Mouse (Mus musculus) lung, embryonic 15.5 days (tissue): ENCODE measurements at regions not wholly inside any gene's neighbourhood (a gene's known extent, or its start where the extent isn't known, plus 50 kb on each side); places are given as distances from the start of the nearest gene placed in this dataset.

Experiments
- ATAC-seq: fragments of 200-750 bp; cut with Nextera tagmentation; 2 replicates; pipeline ENCODE4 v1.8.0; 2017; ENCODE audit warnings: moderate number of reproducible peaks, borderline replicate concordance; ENCODE audit not compliant: low FRiP score, low TSS enrichment; ENCODE audit errors: extremely low read depth
- H3K27ac ChIP-seq: fragments of 300-500 bp; sonication (generic); 2 replicates; pipeline ENCODE4 v1.5.1; 2015; ENCODE audit warnings: moderate library complexity, mild to moderate bottlenecking, inconsistent platforms
- H3K27me3 ChIP-seq: fragments of 300-500 bp; sonication (generic); 2 replicates; pipeline ENCODE4 v1.6.1; 2015; ENCODE audit warnings: inconsistent platforms
- H3K36me3 ChIP-seq: fragments of 300-500 bp; sonication (generic); 2 replicates; pipeline ENCODE4 v1.6.1; 2015; ENCODE audit warnings: inconsistent platforms
- H3K4me1 ChIP-seq: fragments of 300-500 bp; sonication (generic); 2 replicates; pipeline ENCODE4 v1.6.1; 2015; ENCODE audit warnings: inconsistent platforms
- H3K4me2 ChIP-seq: fragments of 300-500 bp; sonication (generic); 2 replicates; pipeline ENCODE4 v1.6.1; 2015; ENCODE audit warnings: inconsistent platforms, mild to moderate bottlenecking, moderate library complexity
- H3K4me3 ChIP-seq: fragments of 300-500 bp; sonication (generic); 2 replicates; pipeline ENCODE4 v1.5.1; 2015; ENCODE audit warnings: mild to moderate bottlenecking, inconsistent platforms
- H3K9ac ChIP-seq: fragments of 300-500 bp; sonication (generic); 2 replicates; pipeline ENCODE4 v1.6.1; 2015; ENCODE audit warnings: inconsistent platforms
- H3K9me3 ChIP-seq: fragments of 300-500 bp; sonication (generic); 2 replicates; pipeline ENCODE4 v1.6.1; 2016; ENCODE audit warnings: inconsistent platforms
- WGBS: fragments of 180-500 bp; shearing (Covaris S2); methylation state at CpG from one replicate; pipeline ENCODE4 v1.1.7; 2015; 5-methylcytosine and 5-hydroxymethylcytosine counted together

GRCm38 (mm10) chr10:120571340-120571739 is 95.1 kb upstream of the Hmga2 start:
- H3K27me3 ChIP-seq = no peaks in the 10 kb centered on the region
- no peaks in the 10 kb centered on the region for H3K9me3 ChIP-seq
- H3K4me1 ChIP-seq = 0 out of 2 replicates have a peak, but pooled peaks cover 3% of the 10 kb centered on the region
- no peak overlapping the region for H3K9ac ChIP-seq
- H3K36me3 ChIP-seq = no peaks in the 10 kb centered on the region
- ATAC-seq = no peak
- WGBS = 6% methylated on average over 6 of the region's 6 CpGs
- H3K4me3 ChIP-seq = no peak overlapping the region
- H3K4me2 ChIP-seq = no peak overlapping the region
- H3K27ac ChIP-seq = no peak overlapping the region

DNA sequence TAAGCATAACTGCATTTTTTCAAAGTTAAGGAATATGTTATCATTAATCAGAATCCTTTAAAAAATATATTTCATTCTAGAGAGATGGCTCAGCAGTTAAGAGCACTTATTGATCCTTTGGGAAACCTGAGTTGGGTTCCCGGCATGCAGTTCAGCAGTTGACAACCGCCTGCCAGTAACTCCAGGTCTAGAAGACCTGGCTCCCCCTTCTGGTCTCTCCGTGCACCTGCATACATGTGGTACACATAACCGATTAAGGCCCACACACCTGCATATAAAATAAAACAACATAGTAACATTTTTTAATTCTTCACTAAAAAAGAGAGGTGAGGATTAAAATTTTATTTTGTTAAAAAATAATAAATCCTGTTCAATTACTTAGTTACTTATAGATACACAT is 89.7 kb upstream of the Hmga2 start:
- Histone ChIP-seq H3K9me3 (no peaks in the 10 kb centered on the region), H3K36me3 (no peaks in the 10 kb centered on the region), H3K4me2 (no peak overlapping the region), H3K4me3 (no peak overlapping the region), H3K27ac (no peak overlapping the region), H3K27me3 (peaks cover 6% of the 10 kb centered on the region; the same call in 1 of the 2 replicates), H3K4me1 (peaks cover 11% of the 10 kb centered on the region), H3K9ac (no peak overlapping the region)
- no peak for ATAC-seq
- WGBS = 92% methylated on average over 4 of the region's 4 CpGs

DNA sequence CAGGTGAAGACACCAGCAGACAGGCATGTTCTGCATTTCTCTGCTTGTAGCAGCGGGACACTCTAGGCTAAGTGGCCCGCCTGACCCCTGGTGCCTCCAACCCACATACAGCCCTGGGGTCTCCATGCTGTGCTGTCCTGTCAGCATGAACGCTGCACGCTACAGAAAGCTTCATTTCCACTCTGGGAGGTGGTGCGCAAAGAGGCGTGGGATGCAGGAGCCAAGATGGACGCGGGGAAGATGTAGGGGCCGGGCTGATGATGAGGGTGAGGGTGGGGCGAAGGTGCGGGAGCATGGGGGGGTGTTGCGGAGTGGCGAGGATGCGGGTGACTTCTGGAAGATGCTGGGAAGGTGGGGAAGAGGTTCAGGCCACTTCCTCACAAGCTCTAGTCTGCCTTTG is 88.6 kb upstream of the Hmga2 start:
- Histone ChIP-seq H3K36me3 (no peaks in the 10 kb centered on the region), H3K9ac (no peak overlapping the region), H3K9me3 (no peaks in the 10 kb centered on the region), H3K4me3 (no peak overlapping the region), H3K4me1 (peaks cover 11% of the 10 kb centered on the region), H3K27me3 (peaks cover 6% of the 10 kb centered on the region; the same call in 1 of the 2 replicates), H3K27ac (no peak overlapping the region), H3K4me2 (no peak overlapping the region; the same call in 1 of the 2 replicates)
- ATAC-seq = no peak
- WGBS = 32% methylated on average over 14 of the region's 14 CpGs

DNA sequence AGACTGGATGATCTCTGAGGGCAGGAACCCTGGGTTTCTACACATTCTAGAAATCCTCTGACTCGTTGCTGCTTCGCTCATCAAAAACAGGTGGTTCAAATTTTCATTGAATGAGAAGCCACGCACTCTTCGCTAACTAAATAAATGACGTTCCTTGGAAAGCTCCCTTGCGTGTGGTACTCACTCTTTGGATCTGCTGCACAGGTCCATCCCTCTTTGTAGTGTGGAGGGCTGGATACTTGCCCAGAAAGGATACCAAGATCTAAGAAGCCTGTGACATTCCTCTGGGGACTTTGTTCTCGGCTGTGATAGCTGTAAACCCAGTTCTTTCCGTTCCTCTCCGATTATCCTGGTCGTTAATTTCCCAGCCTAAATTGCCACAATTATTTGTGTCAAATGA is 87.7 kb upstream of the Hmga2 start:
- WGBS = 15% methylated on average over 10 of the region's 10 CpGs
- Histone ChIP-seq H3K4me3 (no peak overlapping the region), H3K4me1 (peaks cover 11% of the 10 kb centered on the region), H3K9me3 (no peaks in the 10 kb centered on the region), H3K9ac (no peak overlapping the region), H3K4me2 (no peak overlapping the region), H3K36me3 (no peaks in the 10 kb centered on the region), H3K27ac (no peak overlapping the region), H3K27me3 (peaks cover 6% of the 10 kb centered on the region; the same call in 1 of the 2 replicates)
- ATAC-seq = no peak

GRCm38 (mm10) chr10:120561821-120562220 is 85.6 kb upstream of the Hmga2 start:
- Histone ChIP-seq H3K27ac (no peak overlapping the region), H3K36me3 (no peaks in the 10 kb centered on the region), H3K9ac (no peak overlapping the region), H3K27me3 (peaks cover 6% of the 10 kb centered on the region; the same call in 1 of the 2 replicates), H3K9me3 (no peaks in the 10 kb centered on the region), H3K4me3 (no peak overlapping the region), H3K4me2 (no peak overlapping the region), H3K4me1 (peaks cover 11% of the 10 kb centered on the region)
- ATAC-seq = no peak
- WGBS = 90% methylated on average over 5 of the region's 5 CpGs

DNA sequence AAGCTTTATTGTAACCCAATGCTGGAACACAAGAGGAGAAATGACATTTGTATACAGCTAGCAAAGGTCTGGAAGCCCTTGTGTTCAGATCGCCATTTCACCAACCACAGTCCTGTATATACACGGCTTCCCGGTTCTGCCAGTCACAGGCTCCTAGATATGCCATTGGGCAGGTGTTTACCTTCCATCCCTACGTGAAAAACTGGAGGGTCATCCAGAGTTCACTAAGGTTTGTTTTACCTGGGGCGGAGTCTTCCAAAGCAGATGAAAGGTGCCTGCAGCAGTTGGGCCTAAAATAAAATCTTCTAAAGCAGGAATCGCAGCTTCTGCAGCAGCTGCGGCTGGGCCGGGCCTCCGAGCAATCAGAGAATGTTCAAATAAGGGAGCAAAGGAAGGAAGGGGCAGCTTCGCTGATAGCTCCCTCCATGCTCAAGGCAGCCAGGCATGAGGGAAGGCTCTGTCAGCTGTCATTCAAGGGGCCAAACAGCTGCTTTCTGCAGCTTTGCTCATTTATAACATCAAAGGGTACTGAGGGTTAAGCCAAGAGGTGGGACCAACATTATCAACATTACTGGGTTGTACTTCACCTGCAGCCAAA is 81.7 kb upstream of the Hmga2 start:
- ATAC-seq = peak; percentile 69; the same call in 1 of the 2 replicates
- Histone ChIP-seq H3K9ac (no peak overlapping the region), H3K27ac (peak overlapping the region; percentile 74), H3K36me3 (no peaks in the 10 kb centered on the region), H3K4me1 (peaks cover 6% of the 10 kb centered on the region), H3K4me3 (no peak overlapping the region), H3K4me2 (no peak overlapping the region), H3K27me3 (no peaks in the 10 kb centered on the region), H3K9me3 (no peaks in the 10 kb centered on the region)
- WGBS = 32% methylated on average over 10 of the region's 10 CpGs

- Histone ChIP-seq H3K9me3 (no peaks in the 10 kb centered on the region), H3K4me3 (no peak overlapping the region), H3K36me3 (no peaks in the 10 kb centered on the region), H3K27ac (no peak overlapping the region), H3K4me2 (no peak overlapping the region), H3K4me1 (peaks cover 11% of the 10 kb centered on the region), H3K9ac (no peak overlapping the region), H3K27me3 (no peaks in the 10 kb centered on the region)
- no peak for ATAC-seq
- 90% methylated on average over 9 of the region's 9 CpGs for WGBS
Measured at GRCm38 (mm10) chr10:120556116-120556515, 79.8 kb upstream of the Hmga2 start.

DNA sequence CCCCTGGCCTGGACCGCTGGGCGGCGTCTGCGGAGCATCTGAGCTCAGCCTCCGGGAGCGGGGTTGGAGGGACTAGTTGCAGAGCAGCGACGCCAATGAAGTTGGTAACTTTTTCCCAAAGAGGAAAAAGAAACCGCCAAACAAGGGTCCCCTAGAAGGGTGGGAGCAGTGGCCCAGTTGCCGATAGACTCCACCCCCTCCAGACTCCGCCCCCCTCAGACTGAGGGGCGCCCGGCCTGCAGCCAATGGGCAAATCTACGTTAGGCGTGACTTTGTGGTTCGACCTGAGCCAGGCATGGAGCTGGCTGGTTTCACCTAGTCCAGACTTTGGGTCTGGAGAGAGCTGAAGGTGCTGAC is 76.8 kb upstream of the Hmga2 start:
- Histone ChIP-seq H3K4me2 (peak overlapping the region; percentile 100), H3K9me3 (no peaks in the 10 kb centered on the region), H3K4me1 (peaks cover 11% of the 10 kb centered on the region), H3K9ac (peak overlapping the region; percentile 61), H3K27me3 (no peaks in the 10 kb centered on the region), H3K4me3 (peak overlapping the region; percentile 57), H3K27ac (peak overlapping the region; percentile 90), H3K36me3 (no peaks in the 10 kb centered on the region)
- 3% methylated on average over 16 of the region's 16 CpGs for WGBS
- ATAC-seq = peak; percentile 76

DNA sequence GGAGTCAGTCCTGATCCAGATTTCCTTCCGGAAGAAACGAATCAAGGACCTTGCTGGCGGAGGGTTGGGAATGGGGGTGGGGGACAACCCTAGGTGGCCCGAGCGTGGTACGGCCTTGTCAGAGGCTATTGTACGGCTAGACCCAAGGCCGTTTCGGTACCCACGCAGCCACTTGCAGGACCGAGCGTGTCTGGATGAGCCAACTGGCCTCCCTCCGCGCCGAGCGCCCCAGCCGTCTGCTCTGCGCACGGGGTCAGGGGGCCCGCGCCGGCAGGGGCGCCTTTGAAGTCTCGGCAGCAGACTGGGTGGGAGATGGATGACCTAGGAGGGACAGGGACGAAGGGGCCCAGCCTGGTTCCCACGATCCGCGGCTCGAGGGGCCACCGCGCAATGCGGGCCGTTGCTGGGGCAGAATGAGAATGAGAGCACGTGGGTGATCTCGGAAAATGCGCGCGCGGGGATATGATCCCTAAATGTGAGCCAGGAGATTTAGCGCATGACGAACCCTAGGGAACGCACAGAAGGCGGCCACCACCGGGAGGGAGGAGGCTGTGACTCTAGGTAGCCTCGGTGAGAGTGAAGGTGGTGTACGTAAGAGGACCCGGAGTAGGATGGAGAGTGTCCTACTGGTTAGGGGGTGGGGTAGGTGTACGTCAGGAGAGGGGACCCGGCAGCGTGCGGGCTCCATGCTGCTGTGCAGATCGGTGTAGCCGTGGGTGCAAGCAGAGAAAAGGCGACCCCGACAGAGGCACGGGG is 76.2 kb upstream of the Hmga2 start:
- H3K9ac ChIP-seq = peak overlapping the region; percentile 61
- H3K36me3 ChIP-seq = no peaks in the 10 kb centered on the region
- H3K4me2 ChIP-seq = peak overlapping the region; percentile 100
- peak overlapping the region; percentile 90 for H3K27ac ChIP-seq
- no peaks in the 10 kb centered on the region for H3K27me3 ChIP-seq
- peak; percentile 82 for ATAC-seq
- peak overlapping the region; percentile 57 for H3K4me3 ChIP-seq
- peaks cover 11% of the 10 kb centered on the region for H3K4me1 ChIP-seq
- H3K9me3 ChIP-seq = no peaks in the 10 kb centered on the region
- under 1% methylated on average over 56 of the region's 56 CpGs for WGBS

DNA sequence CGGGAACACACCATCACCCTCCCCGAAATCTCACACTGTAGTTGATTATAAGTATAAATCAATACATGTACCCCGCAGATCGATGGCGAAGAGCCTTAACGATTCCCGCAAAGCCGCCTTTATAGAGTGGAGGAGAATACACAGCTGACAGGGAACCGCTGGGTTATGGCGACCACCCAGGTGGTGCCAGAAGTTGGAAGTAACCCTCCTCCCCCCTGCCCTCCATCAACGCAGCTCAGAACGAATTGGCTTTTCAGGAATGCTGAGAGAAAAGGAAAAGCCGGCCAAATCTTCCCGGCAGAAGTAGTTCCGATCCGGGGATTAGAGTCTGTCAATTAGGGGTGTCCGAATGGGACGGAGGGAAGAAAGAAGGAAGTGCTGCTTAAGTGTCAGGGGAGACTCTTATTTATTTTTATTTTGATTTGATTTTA is 75.6 kb upstream of the Hmga2 start:
- ATAC-seq = 0 out of 2 replicates have a peak, but pooled peaks have one; percentile 20
- Histone ChIP-seq H3K4me3 (peak overlapping the region; percentile 57), H3K4me2 (peak overlapping the region; percentile 100), H3K27me3 (no peaks in the 10 kb centered on the region), H3K9me3 (no peaks in the 10 kb centered on the region), H3K27ac (peak overlapping the region; percentile 90), H3K4me1 (peaks cover 13% of the 10 kb centered on the region), H3K9ac (peak overlapping the region; percentile 61; the same call in 1 of the 2 replicates), H3K36me3 (no peaks in the 10 kb centered on the region)
- WGBS = under 1% methylated on average over 18 of the region's 18 CpGs

DNA sequence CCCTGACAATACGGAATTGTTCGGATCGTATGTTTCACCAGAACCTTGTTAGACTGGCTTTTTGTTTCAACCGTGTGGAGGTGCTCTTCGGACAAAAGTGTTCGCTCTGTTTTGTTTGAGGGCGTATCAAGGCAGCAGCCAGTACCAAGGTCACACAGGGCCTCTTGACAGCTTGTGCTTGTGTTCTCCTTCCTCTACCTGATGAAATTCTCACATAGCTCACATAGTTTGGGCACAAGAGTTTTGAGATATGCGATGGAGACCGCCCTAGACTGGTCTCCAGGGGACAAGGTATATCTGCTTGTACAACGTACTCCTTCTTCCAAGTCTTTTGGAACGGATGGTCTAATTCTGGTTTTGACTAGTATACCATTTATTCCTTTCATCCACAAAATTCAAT is 70.9 kb upstream of the Hmga2 start:
- Histone ChIP-seq H3K9ac (no peak overlapping the region), H3K4me2 (no peak overlapping the region), H3K4me1 (0 out of 2 replicates have a peak, but pooled peaks cover 5% of the 10 kb centered on the region), H3K9me3 (no peaks in the 10 kb centered on the region), H3K4me3 (no peak overlapping the region), H3K36me3 (no peaks in the 10 kb centered on the region), H3K27ac (peak overlapping the region; percentile 41), H3K27me3 (no peaks in the 10 kb centered on the region)
- peak; percentile 59; the same call in 1 of the 2 replicates for ATAC-seq
- 60% methylated on average over 11 of the region's 11 CpGs for WGBS

GRCm38 (mm10) chr10:120541618-120542017 is 65.3 kb upstream of the Hmga2 start:
- H3K4me2 ChIP-seq = no peak overlapping the region
- ATAC-seq = no peak
- H3K9ac ChIP-seq = no peak overlapping the region
- H3K27ac ChIP-seq = no peak overlapping the region
- no peaks in the 10 kb centered on the region for H3K27me3 ChIP-seq
- WGBS = 88% methylated on average over 7 of the region's 7 CpGs
- H3K4me3 ChIP-seq = no peak overlapping the region
- H3K36me3 ChIP-seq = no peaks in the 10 kb centered on the region
- peaks cover 5% of the 10 kb centered on the region; the same call in 1 of the 2 replicates for H3K4me1 ChIP-seq
- H3K9me3 ChIP-seq = no peaks in the 10 kb centered on the region
